Mouse (Mus musculus) heart, postnatal 4 days (tissue): ENCODE results near the gene Dusp15. TPM values are rescaled to one million over a fixed set of nuclear protein-coding genes. Genes with fewer than 3 reads are reported as not detected.

Experiments
- DNase-seq: peaks from one replicate; pipeline ENCODE4 v3.0.0; 2021
- total RNA-seq, 2 experiments: library from RNA; stranded (reverse); gene quantifications; 2 replicates each; pipeline ENCODE4 v1.2.3; 2021

Dusp15 gene
- total RNA-seq, 2 experiments from 2014 or later: 0.10 to 0.41 TPM

GRCm38 (mm10) chr2:152905036-152905829 lies 46.3 kb downstream of the Dusp15 start:
- DNase-seq: peak; percentile 61

GRCm38 (mm10) chr2:152904127-152904643 lies 47.3 kb downstream of the Dusp15 start:
- peak; percentile 57 for DNase-seq

GRCm38 (mm10) chr2:152903586-152903985 lies 47.9 kb downstream of the Dusp15 start:
- no peak for DNase-seq

GRCm38 (mm10) chr2:152902658-152903057 lies 48.8 kb downstream of the Dusp15 start:
- DNase-seq: no peak

GRCm38 (mm10) chr2:152901296-152901695 lies 50.2 kb downstream of the Dusp15 start:
- DNase-seq: no peak

GRCm38 (mm10) chr2:152899011-152899410 lies 52.5 kb downstream of the Dusp15 start:
- no peak for DNase-seq

GRCm38 (mm10) chr2:152896926-152897325 lies 54.6 kb downstream of the Dusp15 start:
- DNase-seq: no peak

- no peak for DNase-seq
Observed at GRCm38 (mm10) chr2:152895834-152896233, 55.7 kb downstream of the Dusp15 start.

Other genes with a start within 250 kb of the Dusp15 start
- gene Id1, start 215.4 kb downstream of the Dusp15 start, total RNA-seq: 10 to 100 TPM; 71.8 to 76.6 TPM
- 10 to 100 TPM; 13.7 to 15.1 TPM for gene Cox4i2, start 197.5 kb downstream of the Dusp15 start, total RNA-seq
- 10 to 100 TPM; 39.0 to 45.0 TPM for gene Bcl2l1, start 120.0 kb downstream of the Dusp15 start, total RNA-seq
- 10 to 100 TPM; 42.4 to 51.9 TPM for gene Tpx2, start 103.7 kb downstream of the Dusp15 start, total RNA-seq
- gene Mylk2, start 40.3 kb downstream of the Dusp15 start, total RNA-seq: under 1 TPM; 0.26 to 0.38 TPM
- 10 to 100 TPM in 1 of 2 experiments, 1 to 10 TPM in 1; 8.1 to 10.6 TPM for gene Foxs1, start 18.5 kb downstream of the Dusp15 start, total RNA-seq
- gene Ttll9, start 10.8 kb upstream of the Dusp15 start, total RNA-seq: not detected
- 10 to 100 TPM; 52.2 to 54.7 TPM for gene Pdrg1, start 63.7 kb upstream of the Dusp15 start, total RNA-seq
- not detected for gene Xkr7, start 80.2 kb upstream of the Dusp15 start, total RNA-seq
- gene Ccm2l, start 114.3 kb upstream of the Dusp15 start, total RNA-seq: 10 to 100 TPM; 24.1 to 25.3 TPM
- gene Hck, start 156.8 kb upstream of the Dusp15 start, total RNA-seq: 1 to 10 TPM; 1.1 to 1.2 TPM
- 10 to 100 TPM; 68.7 to 73.8 TPM for gene Tm9sf4, start 209.6 kb upstream of the Dusp15 start, total RNA-seq